Mouse (Mus musculus) skeletal muscle tissue, adult 2 months (tissue): ENCODE data around the gene Calm4.

Experiments used
- DNase-seq: peaks from one replicate; pipeline ENCODE4 v3.0.0-alpha.2; 2012; ENCODE audit warnings: low read depth, low spot score

Gene Calm4

GRCm38 (mm10) chr13:3856252-3856651 is 18.7 kb downstream of the Calm4 start:
- no peak for DNase-seq

- no peak for DNase-seq
These were observed 23.7 kb downstream of the Calm4 start for GRCm38 (mm10) chr13:3861251-3861650.

- DNase-seq, result no peak
These were observed 24.8 kb downstream of the Calm4 start for GRCm38 (mm10) chr13:3862325-3862724.

GRCm38 (mm10) chr13:3862922-3863580 is 25.5 kb downstream of the Calm4 start:
- DNase-seq, result no peak

- no peak for DNase-seq
These were observed 28.2 kb downstream of the Calm4 start for GRCm38 (mm10) chr13:3865648-3866354.

- no peak for DNase-seq
These were observed 28.9 kb downstream of the Calm4 start for GRCm38 (mm10) chr13:3866355-3867052.

- DNase-seq, result no peak
These were observed 29.6 kb downstream of the Calm4 start for GRCm38 (mm10) chr13:3867158-3867557.

GRCm38 (mm10) chr13:3869901-3870300 is 32.3 kb downstream of the Calm4 start:
- DNase-seq, result no peak

GRCm38 (mm10) chr13:3872832-3873231 is 35.3 kb downstream of the Calm4 start:
- DNase-seq, result no peak

GRCm38 (mm10) chr13:3876448-3876847 is 38.9 kb downstream of the Calm4 start:
- DNase-seq, result no peak

- DNase-seq, result no peak
These were observed 39.6 kb downstream of the Calm4 start for GRCm38 (mm10) chr13:3877185-3877584.

- DNase-seq, result no peak
These were observed 40.2 kb downstream of the Calm4 start for GRCm38 (mm10) chr13:3877679-3878220.

- DNase-seq, result no peak
These were observed 49.1 kb downstream of the Calm4 start for GRCm38 (mm10) chr13:3886663-3887062.
